Mouse (Mus musculus) megakaryocyte, adult 5-6 weeks (primary cell): ENCODE results near the gene Il1r2. TPM values are rescaled to one million over a fixed set of nuclear protein-coding genes. Genes with fewer than 3 reads are reported as not detected.
A peak's percentile ranks its signal among the peaks of the same experiment; 100 is the strongest.

ENCODE experiments used
- ATAC-seq: 2 replicates; pipeline ENCODE4 v1.8.0; 2016; ENCODE audit warnings: mild to moderate bottlenecking, inconsistent platforms; ENCODE audit not compliant: poor library complexity, severe bottlenecking
- total RNA-seq, 2 experiments: library from RNA; stranded (forward) in 1 of 2; stranded (reverse) in 1 of 2; fragments of 153-499, 151-499 nt in 1 of 2; fragments of 221-1000, 200-1000 nt in 1 of 2; gene quantifications; 2 replicates each; pipeline versions ENCODE4 v1.2.3 to v1.2.4; 2015 to 2017

The Il1r2 gene
- 16.3 and 22.4 TPM in 2 replicates for total RNA-seq (2015)
- 19.2 and 27.0 TPM in 2 replicates for total RNA-seq (2017)

DNA sequence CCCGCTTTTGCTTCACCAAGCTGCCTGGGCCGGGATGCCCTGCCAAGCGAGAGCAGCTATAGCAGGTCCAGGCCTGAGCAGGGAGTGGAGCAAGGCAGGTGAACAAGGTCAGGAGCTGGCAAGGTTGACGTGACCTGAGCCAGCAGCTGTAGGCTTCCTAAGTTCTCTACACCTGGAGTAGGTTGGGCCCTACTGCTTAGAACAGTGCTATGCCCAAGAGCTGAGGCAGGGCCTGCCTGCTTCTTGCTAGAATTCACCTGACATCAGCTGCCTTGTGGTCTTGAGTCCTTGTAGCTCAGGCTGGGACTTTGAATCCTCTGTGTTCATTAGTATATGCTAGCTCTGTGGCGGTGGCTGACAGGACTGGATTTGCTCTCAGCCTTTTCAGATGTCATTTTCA lies at the start of gene Il1r2:
Gene Il1r2, plus strand, starts transcription at position 301 of the 400 bp plus-strand sequence.
- ATAC-seq: no peak

DNA sequence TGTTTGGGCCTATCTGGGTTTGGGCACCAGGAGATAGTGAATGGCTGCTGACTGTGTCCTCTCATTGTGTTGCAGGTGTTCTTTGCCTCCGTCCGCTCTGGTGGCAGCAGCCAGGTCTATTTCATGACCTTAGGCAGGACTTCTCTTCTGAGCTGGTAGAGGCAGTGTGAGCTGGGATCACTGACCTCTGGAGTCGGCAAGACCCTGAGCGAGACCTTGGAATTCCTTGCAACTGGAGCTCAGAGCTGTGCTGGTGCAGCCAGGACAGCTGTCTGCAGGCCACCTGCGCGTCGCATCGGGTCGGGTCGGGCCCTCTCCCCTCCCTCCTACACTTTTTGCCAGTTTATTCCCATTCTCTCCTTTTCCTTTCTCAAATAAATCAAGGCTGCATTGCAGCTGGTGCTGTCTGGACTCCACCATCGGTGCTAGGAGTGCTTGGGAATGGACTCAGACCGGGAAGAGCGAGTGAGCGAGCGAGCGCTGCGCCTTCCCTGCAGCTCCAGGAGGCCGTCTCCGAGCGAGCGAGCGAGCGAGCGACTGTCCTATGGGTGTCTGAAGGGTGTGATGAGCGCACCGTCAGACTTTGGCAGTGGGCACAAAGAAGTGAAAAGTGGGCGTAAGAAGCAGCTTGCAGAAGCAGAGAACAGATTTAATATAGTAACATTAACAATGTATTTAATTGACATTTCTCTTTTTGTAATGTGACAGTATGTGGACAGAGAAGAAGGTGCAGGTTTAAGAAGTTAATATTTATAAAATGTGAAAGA lies 49.1 kb upstream of the Il1r2 start:
- ATAC-seq: no peak

DNA sequence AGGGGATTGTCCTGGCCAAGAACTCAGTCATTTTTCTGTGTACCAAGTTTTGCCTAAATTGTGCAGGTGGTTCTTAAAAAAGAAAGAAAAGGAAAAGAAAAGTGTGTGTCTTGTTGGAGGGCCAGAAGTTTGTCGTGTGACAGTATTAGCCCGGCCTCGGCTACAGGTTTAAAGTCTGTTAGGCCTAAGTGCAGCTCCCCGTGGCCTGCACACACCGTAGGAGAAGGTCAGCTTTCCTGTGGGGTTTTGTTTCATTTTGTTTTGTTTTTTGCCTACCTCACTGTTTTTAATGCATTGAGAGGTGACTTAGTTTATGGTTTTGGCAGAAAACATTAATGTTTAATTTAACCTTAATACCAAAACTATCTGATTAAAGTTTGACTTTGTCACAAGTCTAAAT lies 48.5 kb upstream of the Il1r2 start:
- no peak for ATAC-seq

DNA sequence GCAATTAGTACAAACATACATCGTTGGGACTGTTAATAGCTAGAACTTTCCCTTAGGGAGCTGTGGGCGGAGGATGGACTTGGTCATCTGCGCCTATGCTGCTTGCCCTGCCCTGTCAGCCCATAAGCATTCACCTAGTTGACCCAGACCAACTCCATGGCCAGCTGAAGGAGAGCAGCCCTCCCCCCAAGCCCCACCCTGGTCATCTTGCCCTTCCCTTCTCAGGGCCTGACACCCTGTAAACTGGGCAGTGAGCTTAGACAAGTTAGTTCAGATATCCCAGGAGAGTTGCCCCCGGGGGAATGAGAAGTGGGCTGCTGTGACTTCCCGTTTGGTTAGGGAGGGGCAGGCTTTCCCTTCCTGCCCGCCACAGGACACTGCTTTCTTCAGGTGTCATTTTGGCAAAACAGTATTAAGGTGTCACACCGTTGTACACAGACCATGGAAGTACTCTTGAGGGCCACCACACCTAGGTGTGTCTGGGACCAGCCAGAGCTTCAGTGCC lies 46.7 kb upstream of the Il1r2 start:
- no peak for ATAC-seq

DNA sequence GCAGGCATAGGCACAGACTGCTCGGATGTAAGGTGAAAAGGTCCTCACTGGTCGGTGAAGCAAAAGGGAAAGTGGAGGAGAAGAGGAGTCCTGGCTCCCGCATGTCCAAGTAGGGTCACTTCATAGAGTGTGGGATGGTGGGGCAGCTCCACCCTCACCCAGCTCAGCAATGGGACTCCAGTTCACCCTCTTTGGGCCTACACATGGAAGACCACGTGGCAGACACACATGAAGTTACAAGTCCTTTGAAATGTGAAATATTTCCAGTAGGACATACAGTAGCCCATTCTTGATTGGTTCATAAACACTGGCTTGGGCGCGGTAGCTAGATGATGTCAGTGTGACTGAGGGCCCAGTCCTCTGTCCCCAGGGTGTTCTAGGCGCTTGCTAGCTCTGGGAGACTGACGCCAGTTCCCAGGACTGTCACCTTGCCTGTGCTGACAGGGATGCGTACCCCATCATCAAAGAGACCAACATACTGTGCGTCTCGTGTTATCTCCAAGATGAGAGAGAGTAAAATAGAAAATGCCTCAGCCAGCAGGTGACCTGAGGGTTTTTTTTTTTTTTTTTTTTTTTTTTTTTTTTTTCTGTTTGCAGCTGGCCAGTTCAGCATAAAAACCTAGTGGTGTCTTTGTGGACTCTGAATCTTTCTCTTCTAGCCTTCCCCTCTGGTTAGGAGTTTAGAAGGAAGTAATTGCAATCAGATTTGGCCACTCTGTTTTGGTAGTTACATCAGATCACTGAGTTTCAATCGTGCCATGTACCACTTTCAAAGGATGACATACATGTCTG lies 45.5 kb upstream of the Il1r2 start:
- no peak for ATAC-seq

DNA sequence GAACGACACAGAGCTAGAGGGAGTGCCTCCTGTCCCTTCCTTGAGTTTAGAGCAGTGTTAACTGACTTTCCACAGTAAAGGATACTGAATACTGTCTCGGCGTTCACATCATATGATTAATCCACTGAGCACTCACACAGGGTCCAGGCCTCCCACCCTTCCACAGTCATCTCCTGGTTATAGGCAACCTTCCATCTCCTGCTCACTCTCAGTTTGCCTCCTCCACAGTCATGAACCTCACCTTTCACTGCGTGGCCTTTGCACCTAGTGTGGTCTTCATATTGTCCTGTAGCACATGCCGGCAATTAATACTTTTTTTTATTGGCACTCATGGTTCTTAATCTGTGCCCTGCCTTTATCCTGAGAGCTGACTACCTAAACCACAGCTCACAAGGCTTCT lies 44.3 kb upstream of the Il1r2 start:
- ATAC-seq: no peak

DNA sequence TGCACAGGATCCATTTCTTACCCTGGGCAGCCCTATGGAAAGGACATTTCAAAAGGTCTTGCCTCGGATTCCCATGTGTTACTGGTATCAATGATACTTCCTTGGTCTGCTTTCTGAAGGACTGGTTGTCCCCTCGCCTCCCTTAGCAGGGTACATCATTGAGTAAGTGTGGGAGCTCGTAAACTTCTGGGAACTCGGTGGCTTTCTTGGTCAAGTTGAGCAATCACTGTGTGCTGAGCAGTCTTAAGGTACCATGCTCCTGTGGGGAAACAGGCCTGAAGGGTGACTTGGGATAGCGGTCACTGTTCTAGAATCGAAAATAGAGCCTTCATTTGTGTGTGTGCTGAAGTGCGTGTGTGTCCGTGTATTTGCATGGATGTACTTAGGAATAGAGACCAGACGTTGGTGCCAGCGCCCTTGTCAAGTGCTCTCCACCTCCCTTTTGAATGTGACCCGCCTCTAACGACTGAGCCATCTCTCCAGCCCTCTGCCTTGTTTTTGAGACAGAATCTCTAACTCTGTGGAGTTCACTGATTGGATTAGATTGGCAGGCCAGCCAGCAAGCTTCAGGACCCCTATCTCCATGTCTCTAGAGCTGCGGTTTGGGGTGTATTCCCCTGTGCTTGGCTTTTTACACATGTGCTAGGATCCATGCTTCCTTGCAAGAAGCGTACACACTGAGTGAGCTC lies 43.4 kb upstream of the Il1r2 start:
- peak; percentile 48 for ATAC-seq

DNA sequence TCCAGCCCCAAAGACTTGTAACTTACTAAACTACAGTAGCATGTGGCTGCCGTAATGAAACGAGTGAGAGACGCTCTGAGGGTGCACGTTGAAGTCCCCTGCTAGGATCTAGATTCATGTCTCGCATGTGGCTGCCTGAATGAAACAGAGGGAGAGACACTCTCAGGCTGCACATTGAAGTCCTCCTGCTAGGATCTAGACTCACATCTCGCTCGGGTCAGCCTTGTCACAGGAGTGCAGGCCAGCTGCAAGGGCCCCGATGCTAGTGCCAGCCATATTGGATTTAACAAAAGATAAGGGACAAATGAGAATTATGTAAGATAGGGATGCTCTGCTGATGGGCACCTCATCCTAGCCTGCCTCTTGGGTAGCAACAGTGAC lies 42.9 kb upstream of the Il1r2 start:
- no peak for ATAC-seq

DNA sequence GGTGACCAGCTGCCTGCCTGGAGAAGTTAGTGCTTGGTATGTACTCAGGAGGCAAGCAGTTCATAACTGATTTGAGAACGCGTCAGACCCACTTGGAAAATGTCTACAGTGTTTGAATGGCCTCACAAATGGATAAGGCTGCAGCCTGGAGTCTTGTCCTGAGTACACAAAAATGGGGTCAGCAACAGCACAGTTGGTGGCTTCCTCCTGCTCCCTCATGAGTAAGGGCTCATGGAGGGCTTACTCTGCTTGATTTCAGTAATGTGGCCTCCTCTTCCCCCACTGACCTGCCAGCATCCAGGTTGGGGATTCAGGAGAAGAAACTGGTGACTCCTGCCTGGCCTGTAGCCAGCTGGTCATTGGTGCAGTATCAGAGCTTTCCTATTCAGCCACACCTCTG lies 42.3 kb upstream of the Il1r2 start:
- no peak for ATAC-seq

DNA sequence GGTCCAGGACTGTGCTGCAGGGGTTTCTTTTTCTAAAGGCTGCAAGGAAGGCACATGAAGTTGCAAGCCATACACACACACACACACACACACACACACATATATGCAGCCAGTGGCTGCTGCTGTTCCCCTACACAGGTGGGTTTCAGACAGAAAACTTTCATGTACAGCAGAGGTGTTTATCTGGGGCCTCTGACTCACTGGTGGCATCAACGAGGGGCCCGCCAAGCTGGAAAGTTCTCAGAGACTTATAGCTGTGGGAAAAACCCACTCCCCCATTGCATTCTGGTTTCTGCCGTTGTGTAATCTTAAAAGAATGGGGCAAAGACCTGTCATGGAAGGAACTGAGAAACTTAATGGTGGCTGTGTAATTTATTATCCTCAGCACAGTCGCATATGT lies 40.6 kb upstream of the Il1r2 start:
- no peak for ATAC-seq

DNA sequence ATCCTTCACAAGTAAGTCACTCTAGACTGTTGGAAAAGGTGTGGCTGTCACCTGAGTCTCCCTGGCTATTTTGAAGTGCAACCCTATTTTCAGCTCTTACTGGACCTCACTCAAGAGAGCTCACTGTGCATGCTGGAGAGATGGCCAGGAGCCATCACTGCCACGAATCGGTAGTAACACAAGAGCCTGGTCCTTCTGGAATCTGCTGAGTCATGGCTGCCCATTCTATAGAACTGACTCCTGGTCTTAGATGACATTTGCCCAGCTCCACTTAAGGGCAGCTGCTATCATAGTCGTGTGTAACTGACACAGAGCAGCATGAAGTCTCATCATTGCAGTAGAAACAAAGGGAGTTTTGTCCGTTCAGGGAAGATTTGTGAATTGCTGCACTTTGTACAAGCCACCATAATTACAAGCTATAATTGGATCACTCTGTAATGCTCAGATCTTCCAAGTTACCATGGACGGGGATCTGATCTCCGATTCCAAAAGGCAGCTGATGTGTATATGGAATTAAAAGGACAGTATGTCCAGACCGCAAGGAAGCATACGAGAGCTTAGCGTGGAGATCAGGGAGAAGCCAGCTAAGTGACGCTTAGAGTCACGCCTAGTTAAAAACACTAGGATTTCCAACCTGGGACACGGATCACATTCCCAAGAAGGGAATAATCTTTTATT lies 40.0 kb upstream of the Il1r2 start:
- no peak for ATAC-seq

DNA sequence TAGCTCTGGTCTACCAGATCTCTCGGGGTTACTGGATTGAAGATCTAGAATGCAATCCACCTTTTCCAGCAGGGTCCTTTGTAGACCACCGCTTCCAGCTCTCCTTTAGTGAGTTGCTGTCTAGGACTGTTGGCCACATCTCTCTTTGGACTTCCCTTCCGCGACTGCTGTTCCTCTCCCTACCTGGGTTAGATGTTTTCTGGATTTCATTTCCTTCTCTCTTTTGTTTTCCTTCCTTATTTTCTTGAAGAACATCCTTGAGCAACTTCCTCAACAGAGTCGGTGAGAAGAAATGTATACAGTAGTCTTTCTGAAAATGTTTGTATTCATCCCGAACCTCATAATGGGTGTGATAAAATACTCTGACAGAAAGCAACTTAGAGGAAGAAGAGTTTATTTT lies 36.0 kb upstream of the Il1r2 start:
- peak; percentile 86 for ATAC-seq

DNA sequence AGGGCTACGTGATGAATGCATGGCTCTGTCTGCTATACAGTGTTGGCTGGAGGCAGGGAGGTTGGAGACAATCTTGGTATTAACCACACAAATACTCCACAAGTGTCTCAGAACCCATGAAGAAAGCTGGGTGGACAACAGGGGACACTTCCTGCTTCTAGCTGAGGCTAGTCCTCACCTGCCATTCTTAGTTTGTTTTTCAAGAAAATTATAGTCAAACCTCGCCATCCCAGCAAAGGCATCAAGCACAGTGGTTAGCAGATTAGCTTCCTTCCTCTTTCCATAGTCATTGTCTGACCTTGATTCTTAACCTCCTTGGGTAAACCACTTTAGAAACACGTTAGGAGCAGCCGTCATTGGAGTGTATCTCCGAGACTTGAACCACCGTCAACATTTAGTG lies 28.2 kb upstream of the Il1r2 start:
- peak; percentile 72 for ATAC-seq

DNA sequence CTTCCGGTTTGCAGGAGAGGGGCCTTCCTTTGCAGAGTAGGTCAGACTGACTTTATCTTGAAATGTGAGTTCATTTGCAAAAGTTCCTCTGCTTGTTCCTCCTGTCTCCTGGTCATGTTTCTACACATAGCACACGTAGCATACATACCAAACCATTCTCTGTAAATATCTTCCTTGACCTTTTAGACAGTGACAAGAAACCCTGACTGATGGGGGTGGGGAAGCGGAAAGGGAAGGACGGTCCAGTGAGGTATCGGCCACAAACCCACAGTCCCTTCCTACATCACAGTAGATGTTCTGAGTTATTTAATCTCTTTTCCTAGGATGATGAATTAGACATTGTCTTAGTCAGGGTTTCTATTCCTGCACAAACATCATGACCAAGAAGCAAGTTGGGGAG lies 27.3 kb upstream of the Il1r2 start:
- ATAC-seq: peak; percentile 51

DNA sequence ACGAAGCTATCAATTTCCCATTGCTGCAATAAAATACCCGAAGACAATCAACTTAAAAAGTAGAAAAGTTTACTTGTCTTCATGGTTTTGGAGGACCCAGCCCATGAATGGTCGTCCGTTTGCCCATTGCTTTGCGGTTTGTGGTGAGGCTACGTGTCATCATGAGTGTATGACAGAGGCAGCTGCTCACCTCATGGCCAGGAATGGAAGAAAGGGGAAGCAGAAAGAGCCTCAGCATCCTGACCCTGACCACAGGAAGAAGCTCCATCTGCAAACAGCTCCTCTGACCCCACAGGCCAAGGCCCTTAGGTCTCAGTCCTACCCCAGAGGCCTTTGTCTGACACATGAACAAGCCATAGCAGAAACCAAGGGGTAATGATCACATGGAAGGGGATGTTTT lies 22.7 kb upstream of the Il1r2 start:
- ATAC-seq: peak; percentile 96

DNA sequence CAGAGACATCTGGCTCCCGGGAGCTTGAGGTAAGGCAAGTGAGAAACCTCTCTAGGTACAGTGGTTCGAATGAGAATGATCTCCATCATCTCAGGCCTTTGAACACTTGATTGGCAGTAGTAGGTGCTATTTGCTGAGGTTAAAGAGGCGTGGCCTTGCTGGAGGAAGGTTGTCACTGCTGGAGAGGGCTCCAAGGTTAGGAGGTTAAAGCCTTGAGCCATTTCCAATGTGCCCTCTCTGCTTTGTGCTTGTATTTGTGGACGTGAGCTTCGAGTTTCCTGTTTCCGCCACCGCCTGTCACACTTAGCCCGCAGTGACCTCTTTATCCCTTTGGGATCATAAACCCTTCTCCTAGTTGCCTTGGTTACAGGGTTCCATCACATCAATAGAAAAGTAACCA lies 21.7 kb upstream of the Il1r2 start:
- no peak for ATAC-seq

DNA sequence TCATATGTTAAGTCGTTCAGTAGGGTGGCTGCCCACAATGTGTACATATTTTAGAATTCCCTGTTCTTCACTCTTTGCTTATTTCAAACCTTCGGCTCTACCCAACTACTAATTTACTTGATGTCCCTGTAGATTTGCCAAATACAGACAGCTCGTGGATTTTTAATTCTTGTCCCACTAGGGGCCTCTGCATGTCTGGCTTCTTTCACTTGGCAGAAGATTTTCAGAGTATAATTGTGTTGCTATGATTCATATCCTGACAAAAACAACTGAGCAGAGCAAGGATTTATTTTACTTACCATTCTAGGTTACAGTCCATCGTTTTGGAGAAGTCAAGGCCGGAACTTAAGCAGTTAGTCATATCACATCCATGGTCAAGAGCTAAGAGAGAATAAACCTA lies 20.8 kb upstream of the Il1r2 start:
- ATAC-seq: no peak

DNA sequence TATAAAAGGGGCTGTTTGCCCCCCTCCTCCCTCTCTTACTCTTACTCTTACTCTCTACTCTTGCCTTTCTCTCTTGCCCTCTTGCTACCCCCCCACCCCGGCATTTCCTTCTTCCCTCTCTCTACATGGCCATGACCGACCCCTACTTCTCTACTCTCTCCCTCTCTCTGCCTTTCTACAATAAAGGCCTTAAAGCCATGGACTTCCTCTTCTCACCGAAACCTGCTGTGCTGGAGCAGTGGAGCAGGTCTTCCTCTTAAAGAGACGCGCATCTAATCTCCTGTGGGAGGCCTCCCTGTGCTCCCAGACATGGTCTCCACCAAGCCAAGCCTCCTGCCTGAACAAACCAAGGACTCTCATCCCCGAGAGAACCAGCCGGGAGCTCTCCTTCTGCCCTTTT lies 18.8 kb upstream of the Il1r2 start:
- peak; percentile 34; the same call in 1 of the 2 replicates for ATAC-seq

DNA sequence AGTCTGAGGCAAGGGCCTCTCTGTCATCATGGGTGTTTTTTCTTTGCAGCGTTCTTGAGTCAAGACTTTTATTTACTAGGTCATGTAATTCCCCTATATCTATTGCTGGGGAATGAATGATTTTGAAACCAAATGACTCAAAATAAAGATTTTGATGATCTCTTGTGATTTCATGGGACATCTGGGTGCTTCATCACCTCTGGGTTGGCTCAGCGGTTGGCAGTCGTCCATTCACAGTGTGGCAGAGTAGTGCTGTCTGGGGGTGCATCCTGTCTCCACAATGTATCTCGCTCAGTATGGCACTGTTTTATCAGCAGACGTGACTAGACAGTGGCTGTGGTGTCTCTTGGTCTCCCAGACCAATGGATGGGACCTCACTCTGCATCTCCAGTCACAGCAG lies 17.9 kb upstream of the Il1r2 start:
- no peak for ATAC-seq

DNA sequence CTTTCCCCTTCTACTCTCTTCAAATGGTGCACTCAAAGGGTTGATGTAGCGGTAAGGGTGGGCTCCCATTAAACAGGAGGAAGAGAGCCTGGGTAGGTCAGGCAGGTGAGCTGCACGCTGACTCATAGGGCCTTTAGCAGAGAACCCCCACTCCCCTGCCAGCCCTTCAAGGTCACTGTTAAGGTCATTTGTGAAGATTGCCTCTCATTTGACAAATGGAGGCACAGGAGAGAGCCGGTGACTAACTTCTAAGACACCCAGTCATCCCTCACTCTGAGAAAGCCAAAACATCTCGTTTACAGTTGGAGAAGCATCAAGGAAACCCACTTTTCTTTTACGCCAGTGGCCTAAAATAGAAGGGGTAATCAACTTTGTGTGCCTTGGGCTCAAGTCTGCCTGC lies 16.5 kb upstream of the Il1r2 start:
- ATAC-seq: no peak

DNA sequence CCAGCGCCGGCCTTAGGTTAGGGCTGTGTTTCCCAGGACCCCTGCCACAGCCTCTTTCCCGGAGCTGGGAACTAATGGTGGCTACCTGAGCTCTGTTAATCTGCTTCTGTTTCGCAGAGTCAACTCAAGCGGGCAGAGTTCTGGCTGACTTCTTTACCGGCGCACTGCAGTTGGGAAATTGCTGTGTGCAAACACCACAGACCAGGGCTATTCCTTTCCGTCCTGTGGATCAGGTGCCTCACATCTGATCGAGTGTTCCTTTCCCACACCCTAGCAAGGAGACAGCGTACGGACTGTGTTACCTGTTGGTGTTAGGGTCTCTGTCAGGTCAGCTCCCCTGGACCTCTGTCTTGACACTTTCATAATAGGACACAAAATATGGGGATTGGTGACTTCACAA lies 15.9 kb upstream of the Il1r2 start:
- 0 out of 2 replicates have a peak, but pooled peaks have one; percentile 21 for ATAC-seq
